Mouse (Mus musculus): ENCODE data around the gene Blm. TPM values are rescaled to one million over a fixed set of nuclear protein-coding genes. Genes with fewer than 3 reads are reported as not detected.

Blm gene
- polyA plus RNA-seq, 1 experiment from 2014 or later = 11.2 TPM

GRCm38 (mm10) chr7:80413512-80414302 is 121.2 kb downstream of the Blm start:
- Histone ChIP-seq H3K4me3 (ENCODE audit: low read depth, low read length) (no peak overlapping the region), H3K27me3 (ENCODE audit: control insufficient read depth, insufficient read depth, low read length) (no peaks in the 10 kb centered on the region), H3K9ac (replicated peaks; ENCODE audit: low read depth, low read length) (no peak overlapping the region), H3K4me1 (ENCODE audit: control insufficient read depth, insufficient read depth, low read length) (no peaks in the 10 kb centered on the region), H3K27ac (ENCODE audit: low read depth, low read length) (no peak overlapping the region), H3K4me2 (ENCODE audit: low read depth, low read length) (no peak overlapping the region), H3K9me3 (ENCODE audit: control insufficient read depth, low read length) (no peaks in the 10 kb centered on the region), H3K36me3 (ENCODE audit: control insufficient read depth, insufficient read depth, low read length) (no peaks in the 10 kb centered on the region)
- 70% methylated on average over 9 of the region's 9 CpGs for WGBS
- no peak for ATAC-seq (ENCODE audit: low read depth)

DNA sequence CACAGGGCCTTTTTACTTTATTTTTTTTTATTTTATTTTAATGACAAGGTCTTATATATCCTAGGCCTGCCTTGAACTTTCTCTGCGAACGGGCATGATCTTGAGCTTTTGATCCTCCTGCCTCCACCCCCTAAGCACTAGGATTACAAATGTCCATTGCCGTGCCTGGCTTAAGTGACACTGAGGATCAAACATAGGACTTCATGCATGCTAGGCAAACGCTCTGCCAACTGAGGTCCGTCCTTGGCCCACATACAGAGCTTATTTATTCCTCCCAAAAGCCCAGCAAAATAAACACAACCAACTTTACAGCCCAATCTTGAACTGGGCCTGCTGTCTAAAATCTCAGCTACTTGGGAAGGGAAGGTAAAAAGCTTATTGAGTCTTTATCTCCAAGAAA is 122.1 kb downstream of the Blm start:
- H3K4me2 ChIP-seq (ENCODE audit: low read depth, low read length) = no peak overlapping the region
- H3K4me1 ChIP-seq (ENCODE audit: control insufficient read depth, insufficient read depth, low read length) = no peaks in the 10 kb centered on the region
- H3K4me3 ChIP-seq (ENCODE audit: low read depth, low read length) = no peak overlapping the region
- H3K27me3 ChIP-seq (ENCODE audit: control insufficient read depth, insufficient read depth, low read length) = no peaks in the 10 kb centered on the region
- no peak overlapping the region for H3K27ac ChIP-seq (ENCODE audit: low read depth, low read length)
- H3K9ac ChIP-seq (replicated peaks; ENCODE audit: low read depth, low read length) = no peak overlapping the region
- 79% methylated on average over 5 of the region's 5 CpGs for WGBS
- no peaks in the 10 kb centered on the region for H3K9me3 ChIP-seq (ENCODE audit: control insufficient read depth, low read length)
- ATAC-seq (ENCODE audit: low read depth) = no peak
- no peaks in the 10 kb centered on the region for H3K36me3 ChIP-seq (ENCODE audit: control insufficient read depth, insufficient read depth, low read length)

- Histone ChIP-seq H3K4me3 (ENCODE audit: low read depth, low read length) (no peak overlapping the region), H3K4me1 (ENCODE audit: control insufficient read depth, insufficient read depth, low read length) (no peaks in the 10 kb centered on the region), H3K4me2 (ENCODE audit: low read depth, low read length) (no peak overlapping the region), H3K36me3 (ENCODE audit: control insufficient read depth, insufficient read depth, low read length) (no peaks in the 10 kb centered on the region), H3K27ac (ENCODE audit: low read depth, low read length) (no peak overlapping the region), H3K27me3 (ENCODE audit: control insufficient read depth, insufficient read depth, low read length) (no peaks in the 10 kb centered on the region), H3K9me3 (ENCODE audit: control insufficient read depth, low read length) (no peaks in the 10 kb centered on the region), H3K9ac (replicated peaks; ENCODE audit: low read depth, low read length) (no peak overlapping the region)
- 54% methylated on average over 10 of the region's 10 CpGs for WGBS
- no peak for ATAC-seq (ENCODE audit: low read depth)
Observed at GRCm38 (mm10) chr7:80412279-80412678, 122.6 kb downstream of the Blm start.

GRCm38 (mm10) chr7:80410380-80410779 is 124.5 kb downstream of the Blm start:
- H3K27me3 ChIP-seq (ENCODE audit: control insufficient read depth, insufficient read depth, low read length) = no peaks in the 10 kb centered on the region
- no peak overlapping the region for H3K27ac ChIP-seq (ENCODE audit: low read depth, low read length)
- no peaks in the 10 kb centered on the region for H3K36me3 ChIP-seq (ENCODE audit: control insufficient read depth, insufficient read depth, low read length)
- H3K4me1 ChIP-seq (ENCODE audit: control insufficient read depth, insufficient read depth, low read length) = no peaks in the 10 kb centered on the region
- H3K9me3 ChIP-seq (ENCODE audit: control insufficient read depth, low read length) = no peaks in the 10 kb centered on the region
- 80% methylated on average over 9 of the region's 9 CpGs for WGBS
- H3K4me2 ChIP-seq (ENCODE audit: low read depth, low read length) = no peak overlapping the region
- ATAC-seq (ENCODE audit: low read depth) = no peak
- H3K9ac ChIP-seq (replicated peaks; ENCODE audit: low read depth, low read length) = no peak overlapping the region
- H3K4me3 ChIP-seq (ENCODE audit: low read depth, low read length) = no peak overlapping the region

- Histone ChIP-seq H3K4me2 (ENCODE audit: low read depth, low read length) (no peak overlapping the region), H3K4me1 (ENCODE audit: control insufficient read depth, insufficient read depth, low read length) (no peaks in the 10 kb centered on the region)
Observed at GRCm38 (mm10) chr7:80407712-80408111, 127.2 kb downstream of the Blm start.

GRCm38 (mm10) chr7:80406186-80406585 is 128.7 kb downstream of the Blm start:
- Histone ChIP-seq H3K4me2 (ENCODE audit: low read depth, low read length) (no peak overlapping the region), H3K9me3 (ENCODE audit: control insufficient read depth, low read length) (no peaks in the 10 kb centered on the region), H3K4me1 (ENCODE audit: control insufficient read depth, insufficient read depth, low read length) (peaks cover 5% of the 10 kb centered on the region), H3K27me3 (ENCODE audit: control insufficient read depth, insufficient read depth, low read length) (no peaks in the 10 kb centered on the region; the same call in 1 of the 2 replicates), H3K4me3 (ENCODE audit: low read depth, low read length) (no peak overlapping the region), H3K9ac (replicated peaks; ENCODE audit: low read depth, low read length) (no peak overlapping the region), H3K36me3 (ENCODE audit: control insufficient read depth, insufficient read depth, low read length) (no peaks in the 10 kb centered on the region), H3K27ac (ENCODE audit: low read depth, low read length) (no peak overlapping the region)
- ATAC-seq (ENCODE audit: low read depth) = no peak
- 88% methylated on average over 3 of the region's 3 CpGs for WGBS

More at GRCm38 (mm10) chr7:80407712-80408111, 127.2 kb downstream of the Blm start:
- no peaks in the 10 kb centered on the region for H3K36me3 ChIP-seq (ENCODE audit: control insufficient read depth, insufficient read depth, low read length)
- H3K27ac ChIP-seq (ENCODE audit: low read depth, low read length) = no peak overlapping the region
- no peaks in the 10 kb centered on the region for H3K9me3 ChIP-seq (ENCODE audit: control insufficient read depth, low read length)
- H3K4me3 ChIP-seq (ENCODE audit: low read depth, low read length) = no peak overlapping the region
- 81% methylated on average over 9 of the region's 9 CpGs for WGBS
- no peak for ATAC-seq (ENCODE audit: low read depth)
- no peak overlapping the region for H3K9ac ChIP-seq (replicated peaks; ENCODE audit: low read depth, low read length)
- no peaks in the 10 kb centered on the region for H3K27me3 ChIP-seq (ENCODE audit: control insufficient read depth, insufficient read depth, low read length)

GRCm38 (mm10) chr7:80405188-80405695 is 129.7 kb downstream of the Blm start, which contains the start of gene Furin:
Furin (minus strand) TSS chr7:80405436.
- no peaks in the 10 kb centered on the region for H3K36me3 ChIP-seq (ENCODE audit: control insufficient read depth, insufficient read depth, low read length)
- no peaks in the 10 kb centered on the region for H3K9me3 ChIP-seq (ENCODE audit: control insufficient read depth, low read length)
- H3K27ac ChIP-seq (ENCODE audit: low read depth, low read length) = no peak within 1 kb of the TSS
- no peak within 1 kb of the TSS for H3K4me2 ChIP-seq (ENCODE audit: low read depth, low read length)
- no peak within 1 kb of the TSS for H3K4me3 ChIP-seq (ENCODE audit: low read depth, low read length)
- 69% methylated on average over 9 of the region's 9 CpGs for WGBS
- H3K4me1 ChIP-seq (ENCODE audit: control insufficient read depth, insufficient read depth, low read length) = peaks cover 13% of the 10 kb centered on the region
- no peak for ATAC-seq (ENCODE audit: low read depth)
- no peaks in the 10 kb centered on the region; the same call in 1 of the 2 replicates for H3K27me3 ChIP-seq (ENCODE audit: control insufficient read depth, insufficient read depth, low read length)
- H3K9ac ChIP-seq (replicated peaks; ENCODE audit: low read depth, low read length) = no peak within 1 kb of the TSS

Other genes with a start within 250 kb of the Blm start
- gene Prc1, start 240.7 kb downstream of the Blm start, polyA plus RNA-seq (2014; fragmentation: Nextera tagmentation; extraction: Ambion mirVana) = 21.5 and 24.9 TPM in 2 replicates
- 13.7 and 20.1 TPM in 2 replicates for gene Rccd1, start 210.7 kb downstream of the Blm start, polyA plus RNA-seq (2014; fragmentation: Nextera tagmentation; extraction: Ambion mirVana)
- 32.3 and 41.0 TPM in 2 replicates for gene Unc45a, start 194.1 kb downstream of the Blm start, polyA plus RNA-seq (2014; fragmentation: Nextera tagmentation; extraction: Ambion mirVana)
- gene Hddc3, start 192.0 kb downstream of the Blm start, polyA plus RNA-seq (2014; fragmentation: Nextera tagmentation; extraction: Ambion mirVana) = 21.5 and 25.8 TPM in 2 replicates
- 22.9 and 23.6 TPM in 2 replicates for gene Man2a2, start 163.7 kb downstream of the Blm start, polyA plus RNA-seq (2014; fragmentation: Nextera tagmentation; extraction: Ambion mirVana)
- gene Fes, start 147.2 kb downstream of the Blm start, polyA plus RNA-seq (2014; fragmentation: Nextera tagmentation; extraction: Ambion mirVana) = 2.2 and 6.0 TPM in 2 replicates
- gene Furin, start 129.7 kb downstream of the Blm start, polyA plus RNA-seq (2014; fragmentation: Nextera tagmentation; extraction: Ambion mirVana) = 5.3 TPM in 2 replicates
- 17.2 and 23.2 TPM in 2 replicates for gene Crtc3, start 153.8 kb upstream of the Blm start, polyA plus RNA-seq (2014; fragmentation: Nextera tagmentation; extraction: Ambion mirVana)

All from neural tube, embryonic 14.5 days (tissue).